ENCODE assay signal across 17 mouse cellular contexts in the genomic region with DNA sequence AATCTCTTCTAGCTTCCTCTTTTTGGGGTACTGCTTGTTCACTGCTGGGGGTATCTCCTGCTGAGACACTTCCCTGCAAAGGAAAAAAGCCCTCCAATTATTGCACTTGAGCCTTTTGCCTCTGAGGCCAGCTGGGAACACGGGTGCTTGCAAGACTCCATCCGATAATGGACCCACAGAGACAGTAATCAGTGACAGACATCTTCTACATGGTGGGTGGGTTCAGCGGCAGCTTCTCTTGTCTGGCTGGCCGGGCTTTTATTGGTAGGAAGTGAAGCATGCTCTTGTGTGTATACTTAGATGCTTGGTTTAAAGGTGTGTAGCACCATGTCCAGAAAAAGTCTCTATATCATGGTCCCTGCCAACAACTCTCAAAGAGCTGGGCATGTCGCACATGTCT.
"Had no signal": no experiment of that assay in that cellular context is flagged by ENCODE, and none has a peak within 500 bp of the region (broad histone marks: within the 10 kb centered on the region; RNA-seq: fewer than 3 reads in every experiment).

No protein-coding gene starts in this region.

- H3K27ac ChIP-seq: kidney, postnatal 0 days; left cerebral cortex, adult 2 months; macrophage; midbrain, embryonic 10.5 days; neural tube, embryonic 13.5 days had no signal

- H3K9me3 ChIP-seq: megakaryocyte, embryonic 14.5 days; midbrain, embryonic 10.5 days; neural tube, embryonic 13.5 days had no signal

- H3K4me3 ChIP-seq: left cerebral cortex, adult 2 months; megakaryocyte, embryonic 14.5 days; midbrain, embryonic 10.5 days; myocyte; neural tube, embryonic 13.5 days had no signal

- H3K27me3 ChIP-seq: neural tube, embryonic 13.5 days had no signal

- ATAC-seq: intestine, postnatal 0 days; lung, postnatal 0 days; midbrain, embryonic 16.5 days had no signal

- H3K4me2 ChIP-seq: lung, embryonic 14.5 days; neural tube, embryonic 13.5 days had no signal

- H3K9ac ChIP-seq: lung, embryonic 14.5 days; neural tube, embryonic 13.5 days had no signal

- DNase-seq: kidney, adult 2 months; kidney, postnatal 36 days; layer of hippocampus, postnatal 36 days; lung, embryonic 14.5 days; retina, postnatal 1 day; thymus, adult 18-20 months; thymus, postnatal 4 days had no signal

- H3K4me1 ChIP-seq: megakaryocyte, embryonic 14.5 days; neural tube, embryonic 13.5 days had no signal
